Mouse (Mus musculus) duodenum, adult 2 months (tissue): ENCODE data around the gene Asprv1. TPM values are rescaled to one million over a fixed set of nuclear protein-coding genes. Genes with fewer than 3 reads are reported as not detected.

ENCODE experiments used
- polyA plus RNA-seq: library from polyadenylated mRNA; depleted of rRNA; stranded (reverse); fragments of >200 nt; gene quantifications from 2 replicates; pipeline ENCODE4 v1.2.3, GENCODE M21; 2012; ENCODE audit warnings: low replicate concordance; rRNA removed

Gene Asprv1
- polyA plus RNA-seq: 0.08 and 0.15 TPM in 2 replicates

GRCm38 (mm10) chr6:86627946-86628345, at the start of gene Asprv1:
Gene Asprv1, plus strand, starts transcription at chr6:86628164.

DNA sequence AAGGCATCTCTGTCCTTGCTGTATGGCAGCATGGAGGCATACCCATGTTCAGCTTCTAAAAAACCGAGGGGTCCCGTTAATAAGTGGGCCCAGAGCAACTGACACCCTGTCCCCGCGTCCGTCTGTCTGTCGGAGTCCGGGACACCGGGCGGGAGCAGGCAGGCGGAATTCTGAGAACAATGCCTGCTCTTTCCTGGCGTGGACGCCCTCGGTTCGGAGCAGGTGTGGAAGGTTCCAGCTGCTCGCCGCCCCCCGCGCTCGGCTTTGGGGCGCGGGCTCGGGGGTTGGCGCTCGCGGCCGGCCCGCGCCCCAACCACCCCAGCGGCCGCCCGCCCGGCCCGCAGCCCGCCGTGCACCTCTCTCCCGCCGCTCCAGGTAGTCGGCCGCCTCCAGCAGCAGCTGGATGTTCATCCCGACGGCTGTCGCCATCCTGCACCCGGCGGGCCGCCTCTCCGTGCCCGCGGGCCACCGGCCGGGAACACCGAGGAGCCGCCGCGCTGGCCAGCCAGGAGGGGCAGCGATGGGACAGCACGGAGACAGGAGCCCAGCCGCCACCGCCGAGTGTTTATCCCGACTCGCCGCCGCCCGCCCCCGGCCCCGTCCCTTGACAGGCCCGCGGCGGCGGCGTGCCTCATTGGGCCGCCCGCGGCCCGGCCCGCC, 40.7 kb downstream of the Asprv1 start, which contains the start of gene Mxd1:
Gene Mxd1 (minus strand): TSS at position 582 of the 660 bp plus-strand sequence.

Other genes starting within 250 kb of the Asprv1 start
- 9.1 and 18.0 TPM in 2 replicates for gene Pcyox1, start 231.0 kb upstream of the Asprv1 start, polyA plus RNA-seq
- gene Tia1, start 223.9 kb upstream of the Asprv1 start, polyA plus RNA-seq: 4.5 and 6.7 TPM in 2 replicates
- gene Gm44790, start 201.5 kb upstream of the Asprv1 start, polyA plus RNA-seq: 2.9 and 3.0 TPM in 2 replicates
- 2.6 and 4.9 TPM in 2 replicates for gene C87436, start 189.8 kb upstream of the Asprv1 start, polyA plus RNA-seq
- 283 and 294 TPM in 2 replicates for gene Pcbp1, start 101.8 kb upstream of the Asprv1 start, polyA plus RNA-seq
- 41.7 and 183 TPM in 2 replicates for gene Mxd1, start 41.0 kb downstream of the Asprv1 start, polyA plus RNA-seq
- gene Snrnp27, start 56.4 kb downstream of the Asprv1 start, polyA plus RNA-seq: 5.0 and 5.2 TPM in 2 replicates
- gene Gmcl1, start 105.2 kb downstream of the Asprv1 start, polyA plus RNA-seq: 11.0 and 19.8 TPM in 2 replicates
- 65.2 and 147 TPM in 2 replicates for gene Anxa4, start 165.4 kb downstream of the Asprv1 start, polyA plus RNA-seq
- 9.6 and 10.1 TPM in 2 replicates for gene Aak1, start 221.4 kb downstream of the Asprv1 start, polyA plus RNA-seq